Mouse (Mus musculus) bone marrow, adult 2 months (tissue): ENCODE results near the gene Six1.

Source experiments
- CTCF ChIP-seq: fragments of 200-500 bp; IDR thresholded peaks from 2 replicates; pipeline ENCODE4 v1.5.1; 2011; ENCODE audit warnings: low read length, control low read depth; ENCODE audit not compliant: control insufficient read depth, insufficient read depth
- POLR2A ChIP-seq: fragments of 200-500 bp; IDR thresholded peaks from 2 replicates; pipeline ENCODE4 v1.6.1; 2011; ENCODE audit warnings: low read depth, mild to moderate bottlenecking, control low read depth, low read length, borderline replicate concordance; ENCODE audit not compliant: control insufficient read depth

GRCm38 (mm10) chr12:73042903-73043302 lies 10.8 kb downstream of the Six1 start:
- TF ChIP-seq CTCF (no peak), POLR2A (no peak)
